Mouse (Mus musculus) heart, embryonic 15.5 days (tissue): ENCODE results near the gene Gimap1. TPM values are rescaled to one million over a fixed set of nuclear protein-coding genes. Genes with fewer than 3 reads are reported as not detected.

Experiments
- ATAC-seq: fragments of 200-750 bp; cut with Nextera tagmentation; replicated peaks from 2 replicates; pipeline ENCODE4 v1.8.0; 2017; ENCODE audit warnings: low read depth, moderate TSS enrichment; ENCODE audit not compliant: insufficient number of reproducible peaks, insufficient read depth, low FRiP score
- H3K27ac ChIP-seq: fragments of 300-500 bp; sonication (generic); 2 replicates; pipeline ENCODE4 v1.5.1; 2015; ENCODE audit warnings: mild to moderate bottlenecking, inconsistent platforms
- H3K27me3 ChIP-seq: fragments of 300-500 bp; sonication (generic); 2 replicates; pipeline ENCODE4 v1.6.1; 2015; ENCODE audit warnings: inconsistent platforms
- H3K36me3 ChIP-seq: fragments of 300-500 bp; sonication (generic); 2 replicates; pipeline ENCODE4 v1.6.1; 2015; ENCODE audit warnings: mild to moderate bottlenecking, inconsistent platforms
- H3K4me1 ChIP-seq: fragments of 300-500 bp; sonication (generic); replicated peaks from 2 replicates; pipeline ENCODE4 v1.6.1; 2015; ENCODE audit warnings: inconsistent platforms
- H3K4me2 ChIP-seq: fragments of 300-500 bp; sonication (generic); 2 replicates; pipeline ENCODE4 v1.6.1; 2015; ENCODE audit warnings: inconsistent platforms, mild to moderate bottlenecking, moderate library complexity
- H3K4me3 ChIP-seq: fragments of 300-500 bp; sonication (generic); 2 replicates; pipeline ENCODE4 v1.5.1; 2015; ENCODE audit warnings: mild to moderate bottlenecking, inconsistent platforms
- H3K9ac ChIP-seq: fragments of 300-500 bp; sonication (generic); 2 replicates; pipeline ENCODE4 v1.6.1; 2015; ENCODE audit warnings: mild to moderate bottlenecking, inconsistent platforms
- H3K9me3 ChIP-seq: fragments of 300-500 bp; sonication (generic); replicated peaks from 2 replicates; pipeline ENCODE4 v1.6.1; 2016; ENCODE audit warnings: inconsistent platforms
- WGBS: fragments of 180-500 bp; shearing (Covaris S2); methylation state at CpG from one replicate; pipeline ENCODE4 v1.1.7; 2015; ENCODE audit warnings: mixed read lengths; 5-methylcytosine and 5-hydroxymethylcytosine counted together
- polyA plus RNA-seq: library from polyadenylated mRNA; unstranded; fragments of >200 nt; fragmentation: Nextera tagmentation; extraction: Ambion mirVana; gene quantifications from 2 replicates; pipeline ENCODE4 v1.2.1, GENCODE M21; 2015

The Gimap1 gene
- polyA plus RNA-seq, result 26.4 and 31.6 TPM in 2 replicates

DNA sequence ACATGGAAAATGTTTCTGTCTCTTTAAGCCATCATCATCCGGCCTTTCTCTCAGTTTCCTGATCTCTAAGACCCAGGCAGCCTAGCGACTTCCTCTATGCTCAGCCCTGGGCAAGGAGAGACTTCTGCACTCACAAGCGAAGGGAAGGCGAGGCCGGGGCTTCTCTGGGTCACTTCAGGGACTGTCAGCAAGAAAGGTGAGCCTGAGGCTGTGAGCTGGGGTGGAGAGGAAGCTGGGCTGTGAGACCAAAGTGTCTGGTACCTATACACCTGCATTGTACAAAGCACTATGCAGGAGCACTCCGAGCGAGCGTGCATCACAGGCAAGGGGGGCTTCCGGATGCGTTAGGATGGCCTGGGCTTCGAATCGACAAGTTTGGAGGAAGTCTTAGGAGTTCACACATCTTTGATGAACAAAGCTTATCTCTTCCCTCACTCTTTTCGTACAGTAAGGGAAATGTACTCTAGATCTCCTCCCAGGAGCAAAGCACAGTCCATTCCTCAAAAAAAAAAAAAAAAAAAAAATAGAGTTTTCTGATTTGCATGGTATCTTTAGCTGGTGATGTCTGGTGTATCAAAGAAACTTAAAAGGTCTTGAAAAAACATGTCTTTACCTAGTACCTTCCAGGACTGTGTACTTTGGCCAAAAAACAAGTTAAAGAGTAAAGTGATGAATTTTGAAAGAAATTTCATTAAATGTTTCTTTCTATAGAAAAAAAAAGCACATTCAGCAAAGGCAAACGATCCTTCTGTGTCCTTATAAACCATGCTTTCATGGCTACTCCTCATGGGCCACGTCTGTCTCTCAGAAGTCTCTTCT is at the start of gene Gimap1:
Gene Gimap1 (plus strand): TSS at position 94 of the 819 bp plus-strand sequence.
- Histone ChIP-seq H3K4me2 (peak within 1 kb of the TSS; percentile 70), H3K4me1 (peaks cover 12% of the 10 kb centered on the region), H3K27ac (peak within 1 kb of the TSS; percentile 82), H3K36me3 (no peaks in the 10 kb centered on the region), H3K4me3 (peak within 1 kb of the TSS; percentile 46), H3K9me3 (no peaks in the 10 kb centered on the region), H3K9ac (peak within 1 kb of the TSS; percentile 45), H3K27me3 (peaks cover 25% of the 10 kb centered on the region)
- 61% methylated on average over 15 of the region's 15 CpGs for WGBS
- peak; percentile 59; the same call in 1 of the 2 replicates for ATAC-seq

DNA sequence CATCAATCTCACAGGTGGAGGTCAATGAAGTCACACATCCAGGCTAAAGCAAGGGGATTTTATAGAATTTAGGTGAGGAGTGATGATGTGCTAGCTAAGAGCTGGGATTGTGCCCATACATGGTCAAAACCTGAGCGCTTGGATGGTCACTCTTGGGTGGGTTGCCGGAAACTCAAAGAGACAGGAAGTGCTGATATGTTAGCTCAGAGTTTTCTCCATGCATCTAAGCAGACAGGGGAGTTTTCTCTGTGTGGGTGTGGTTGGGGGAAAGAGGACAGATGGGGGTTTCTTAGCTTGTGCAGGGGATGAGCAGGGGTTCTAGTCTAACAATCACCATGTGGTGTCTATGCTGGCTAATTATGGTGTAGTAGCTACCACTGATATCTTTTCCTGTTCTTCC is 49.5 kb upstream of the Gimap1 start:
- Histone ChIP-seq H3K9me3 (no peaks in the 10 kb centered on the region), H3K27me3 (no peaks in the 10 kb centered on the region), H3K27ac (no peak overlapping the region), H3K4me1 (0 out of 2 replicates have a peak, but pooled peaks cover 4% of the 10 kb centered on the region), H3K9ac (no peak overlapping the region), H3K4me2 (no peak overlapping the region), H3K4me3 (no peak overlapping the region), H3K36me3 (no peaks in the 10 kb centered on the region)
- WGBS, result 51% methylated on average over 2 of the region's 2 CpGs
- ATAC-seq, result no peak

DNA sequence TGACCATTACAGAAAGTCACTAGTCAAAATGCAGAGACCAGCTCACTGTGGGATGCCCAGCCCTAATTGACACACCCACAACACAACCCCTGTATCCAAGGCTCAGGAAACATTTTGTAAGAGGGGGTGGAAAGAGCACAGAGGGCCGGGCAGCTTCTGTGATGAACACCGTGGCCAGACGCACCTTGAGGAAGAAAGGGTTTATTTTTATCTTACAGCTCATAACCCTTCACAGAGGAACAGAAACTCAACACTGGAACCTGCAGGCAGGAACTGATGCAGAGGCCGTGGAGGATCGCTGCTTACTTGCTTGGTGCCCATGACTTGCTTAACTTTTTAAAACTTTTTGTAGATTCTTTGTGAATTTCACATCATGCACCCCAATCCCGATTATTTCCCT is 45.9 kb upstream of the Gimap1 start:
- Histone ChIP-seq H3K9ac (no peak overlapping the region), H3K9me3 (no peaks in the 10 kb centered on the region), H3K4me3 (no peak overlapping the region), H3K36me3 (no peaks in the 10 kb centered on the region), H3K4me2 (no peak overlapping the region), H3K4me1 (no peaks in the 10 kb centered on the region), H3K27ac (no peak overlapping the region), H3K27me3 (no peaks in the 10 kb centered on the region)
- no peak for ATAC-seq
- WGBS, result 70% methylated on average over 6 of the region's 6 CpGs

DNA sequence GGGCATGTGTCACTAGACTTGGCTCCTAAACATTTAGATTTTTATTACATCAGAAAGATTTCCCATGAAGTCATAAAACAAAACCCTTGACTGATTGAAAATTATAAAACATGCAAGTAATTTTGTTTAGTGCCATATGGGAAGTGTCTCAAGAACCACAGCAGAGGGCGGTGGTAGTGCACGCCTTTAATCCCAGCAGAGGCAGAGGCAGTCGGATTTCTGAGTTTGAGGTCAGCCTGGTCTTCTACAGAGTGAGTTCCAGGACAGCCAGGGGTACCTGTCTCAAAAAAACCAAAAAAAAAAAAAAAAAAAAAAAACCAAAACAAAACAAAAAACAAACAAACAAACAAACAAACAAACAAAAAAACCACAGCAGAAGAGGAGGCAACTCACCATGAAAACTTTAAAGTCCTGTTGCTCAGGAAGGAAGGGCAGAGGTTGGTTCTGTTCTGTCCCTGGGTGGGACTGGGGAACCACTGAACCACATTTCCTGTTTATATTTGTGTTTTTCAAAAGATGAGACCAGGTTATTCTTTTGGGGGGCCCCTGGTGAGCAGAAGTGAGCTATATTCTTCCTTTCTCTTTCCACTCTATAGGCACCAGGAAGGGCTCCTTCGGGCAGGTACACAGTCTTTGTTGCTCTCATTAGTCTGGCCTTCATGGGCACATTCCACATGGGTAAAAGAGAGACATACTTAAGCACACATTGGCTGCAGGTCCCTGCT is 41.9 kb upstream of the Gimap1 start:
- Histone ChIP-seq H3K4me2 (no peak overlapping the region), H3K4me3 (no peak overlapping the region), H3K27ac (peak overlapping the region; percentile 45; the same call in 1 of the 2 replicates), H3K27me3 (no peaks in the 10 kb centered on the region), H3K9me3 (no peaks in the 10 kb centered on the region), H3K9ac (no peak overlapping the region), H3K36me3 (no peaks in the 10 kb centered on the region), H3K4me1 (no peaks in the 10 kb centered on the region)
- WGBS, result 80% methylated on average over 4 of the region's 4 CpGs
- ATAC-seq, result no peak

DNA sequence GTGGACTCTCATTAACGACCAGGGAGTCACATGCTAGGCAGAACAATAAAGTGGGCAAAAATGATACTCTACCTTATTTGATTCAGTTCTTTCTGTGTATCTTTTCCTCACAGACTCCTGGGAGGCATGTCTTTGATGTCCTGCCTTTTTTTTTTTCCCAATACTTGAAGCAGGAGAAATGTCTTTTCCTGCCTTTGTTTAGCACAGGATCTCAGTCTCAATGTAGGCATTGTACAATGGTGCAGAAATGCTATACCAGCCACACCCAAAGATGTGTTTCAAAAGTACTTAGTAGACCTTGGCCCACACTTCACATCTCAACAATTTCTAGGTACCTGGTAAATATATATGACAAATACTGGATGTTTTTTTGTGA is 41.3 kb upstream of the Gimap1 start:
- Histone ChIP-seq H3K4me3 (no peak overlapping the region), H3K4me2 (no peak overlapping the region), H3K9ac (no peak overlapping the region), H3K27ac (peak overlapping the region; percentile 45; the same call in 1 of the 2 replicates), H3K36me3 (no peaks in the 10 kb centered on the region), H3K9me3 (no peaks in the 10 kb centered on the region), H3K27me3 (no peaks in the 10 kb centered on the region), H3K4me1 (no peaks in the 10 kb centered on the region)
- WGBS, result 40% methylated on average over 1 of the region's 1 CpGs
- ATAC-seq, result no peak

DNA sequence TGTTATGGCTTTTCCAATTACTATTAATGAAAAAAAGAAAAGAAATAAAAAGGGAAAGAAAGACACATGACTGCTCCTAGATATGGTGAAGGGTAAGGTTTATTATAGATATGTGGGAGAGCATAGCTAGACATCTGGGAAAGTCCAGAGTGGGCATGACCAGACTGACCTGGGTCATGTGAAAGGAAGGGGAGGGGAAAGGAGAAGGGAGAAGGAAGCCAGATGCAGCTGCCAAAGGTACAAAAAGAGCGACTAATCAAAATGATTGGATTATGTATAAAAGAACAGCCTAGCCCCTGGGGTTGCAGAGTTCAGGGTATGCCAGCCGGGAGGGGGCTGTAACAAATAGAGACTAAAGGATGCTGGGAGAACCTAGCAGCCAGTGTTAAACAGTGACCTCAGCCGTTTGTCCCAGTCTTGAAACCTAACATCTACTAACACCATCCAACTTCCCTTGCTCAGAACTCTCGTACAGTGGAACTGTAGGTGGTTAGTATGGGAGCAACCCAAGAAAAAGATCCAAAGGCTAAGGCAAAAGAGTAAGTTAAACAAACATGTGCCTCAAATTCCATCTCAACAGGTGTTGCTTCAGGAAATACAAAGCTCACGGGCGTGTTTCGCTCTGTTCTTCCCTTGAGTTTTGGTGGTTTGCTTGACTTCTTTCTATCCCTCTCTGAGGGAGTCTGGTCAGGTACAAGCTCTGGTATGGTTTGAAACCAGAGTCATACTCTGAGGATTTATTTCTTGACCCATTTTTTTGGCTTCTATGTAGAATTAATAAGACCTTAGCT is 40.6 kb upstream of the Gimap1 start:
- Histone ChIP-seq H3K4me3 (no peak overlapping the region), H3K36me3 (no peaks in the 10 kb centered on the region), H3K27ac (peak overlapping the region; percentile 67), H3K9me3 (no peaks in the 10 kb centered on the region), H3K4me1 (no peaks in the 10 kb centered on the region), H3K9ac (no peak overlapping the region), H3K4me2 (no peak overlapping the region), H3K27me3 (no peaks in the 10 kb centered on the region)
- 73% methylated on average over 7 of the region's 7 CpGs for WGBS
- no peak for ATAC-seq

DNA sequence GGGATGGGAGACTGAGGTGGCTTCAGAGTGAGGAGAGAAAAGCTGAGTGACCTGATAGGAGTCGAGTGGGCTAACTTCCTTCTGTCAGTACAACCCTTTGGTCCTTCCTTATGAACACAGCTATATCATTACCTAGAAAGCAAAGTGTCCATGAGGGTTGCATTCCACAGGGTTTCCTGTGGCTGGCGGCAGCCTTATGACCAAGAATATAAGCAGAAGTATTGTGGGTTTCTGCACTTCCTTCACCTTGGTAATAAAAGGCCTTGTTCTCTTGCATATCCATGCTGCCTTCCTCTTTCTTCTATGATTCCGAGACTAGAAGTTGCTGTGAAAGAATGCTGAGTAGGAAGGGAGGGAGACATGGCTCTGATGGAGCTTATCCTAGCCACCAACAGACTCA is 40.0 kb upstream of the Gimap1 start:
- H3K27me3 ChIP-seq, result no peaks in the 10 kb centered on the region
- H3K27ac ChIP-seq, result peak overlapping the region; percentile 67
- no peak overlapping the region for H3K4me3 ChIP-seq
- no peaks in the 10 kb centered on the region for H3K4me1 ChIP-seq
- no peaks in the 10 kb centered on the region for H3K36me3 ChIP-seq
- WGBS, result 56% methylated on average over 3 of the region's 3 CpGs
- ATAC-seq, result no peak
- no peak overlapping the region for H3K4me2 ChIP-seq
- H3K9me3 ChIP-seq, result no peaks in the 10 kb centered on the region
- no peak overlapping the region for H3K9ac ChIP-seq

DNA sequence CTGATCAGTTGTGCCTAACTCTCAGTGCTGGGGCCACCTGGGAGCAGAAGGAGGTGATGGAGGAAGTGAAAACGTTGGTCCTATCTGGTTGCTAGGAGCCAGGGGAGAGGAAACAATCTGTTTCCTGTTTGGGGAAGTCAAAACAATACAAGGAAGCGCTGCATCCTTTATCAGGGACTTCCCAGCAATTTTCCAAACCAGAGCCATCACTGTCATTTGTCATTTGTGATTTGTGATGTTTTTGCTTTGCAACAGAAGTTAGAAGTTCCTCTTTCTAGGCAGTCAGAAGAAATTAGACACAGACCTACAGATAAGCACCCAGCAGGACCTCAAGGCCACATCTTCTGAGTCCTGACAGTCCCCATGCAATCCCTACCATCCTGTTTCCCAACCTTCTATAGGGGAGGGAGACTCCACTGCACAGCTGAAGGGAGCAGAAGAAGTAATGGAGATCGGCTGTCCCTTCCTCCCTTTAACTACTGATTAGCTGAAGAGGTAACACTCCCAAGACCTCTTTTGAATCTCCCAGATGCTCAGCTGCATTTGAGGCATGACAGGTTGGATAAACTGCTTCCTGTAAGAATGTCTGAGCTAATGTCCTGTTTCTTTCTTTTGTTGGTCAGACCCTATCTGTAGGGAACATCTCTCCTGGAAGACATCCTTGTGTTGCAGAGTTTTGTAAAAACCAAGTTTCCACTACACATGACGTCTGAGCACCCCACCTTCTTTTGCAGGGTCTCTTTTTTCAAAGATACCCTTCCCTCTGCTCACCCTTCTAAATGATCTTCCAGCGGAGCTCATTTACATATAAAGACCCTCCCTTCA is 38.4 kb upstream of the Gimap1 start:
- Histone ChIP-seq H3K4me3 (no peak overlapping the region), H3K9ac (no peak overlapping the region), H3K27ac (peak overlapping the region; percentile 79), H3K36me3 (no peaks in the 10 kb centered on the region), H3K27me3 (no peaks in the 10 kb centered on the region), H3K4me2 (no peak overlapping the region), H3K9me3 (no peaks in the 10 kb centered on the region), H3K4me1 (no peaks in the 10 kb centered on the region)
- WGBS, result 33% methylated on average over 5 of the region's 5 CpGs
- ATAC-seq, result peak; percentile 82

DNA sequence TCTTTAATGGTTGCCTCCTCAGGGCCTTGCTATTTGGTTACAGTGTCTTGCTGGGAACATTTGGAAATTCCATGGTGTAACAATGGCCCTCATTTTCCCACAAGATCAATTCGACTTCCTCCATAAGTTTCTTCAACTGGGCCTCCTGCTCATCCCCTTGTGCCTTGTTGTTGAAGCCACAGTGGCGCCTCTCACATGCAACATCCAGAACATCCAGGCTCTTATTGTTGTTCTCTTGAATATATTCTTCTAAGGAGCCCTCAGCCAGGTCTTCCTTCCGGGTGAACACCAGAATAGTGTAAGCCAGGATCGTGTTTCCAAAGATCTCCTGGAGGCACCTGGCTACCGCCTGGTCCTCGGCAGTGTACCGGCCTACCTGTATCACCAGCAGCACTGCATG is 36.7 kb upstream of the Gimap1 start:
- no peaks in the 10 kb centered on the region for H3K4me1 ChIP-seq
- no peaks in the 10 kb centered on the region for H3K36me3 ChIP-seq
- no peak for ATAC-seq
- H3K27me3 ChIP-seq, result no peaks in the 10 kb centered on the region
- H3K9me3 ChIP-seq, result no peaks in the 10 kb centered on the region
- WGBS, result 77% methylated on average over 7 of the region's 7 CpGs
- no peak overlapping the region for H3K4me2 ChIP-seq
- H3K9ac ChIP-seq, result no peak overlapping the region
- no peak overlapping the region for H3K4me3 ChIP-seq
- peak overlapping the region; percentile 55 for H3K27ac ChIP-seq

DNA sequence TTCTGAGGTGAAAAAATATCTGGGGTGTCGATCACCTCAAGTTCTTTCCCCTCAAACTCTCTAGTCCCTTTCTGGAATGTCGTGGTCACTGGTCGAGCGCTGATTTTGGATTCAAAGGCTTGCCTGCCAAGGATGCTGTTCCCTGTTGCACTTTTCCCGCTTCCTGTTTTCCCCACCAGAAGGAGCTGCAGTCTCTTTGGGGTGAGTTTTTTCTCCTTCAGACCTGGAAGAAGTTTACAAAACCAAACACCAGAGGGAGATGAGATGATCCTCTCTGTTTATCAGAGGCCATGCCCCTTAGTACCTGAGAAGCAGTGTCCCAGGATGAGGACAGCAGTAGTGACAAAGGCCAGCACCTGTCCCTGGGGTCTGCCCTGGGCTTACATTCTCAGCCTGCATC is 36.3 kb upstream of the Gimap1 start:
- 61% methylated on average over 5 of the region's 5 CpGs for WGBS
- no peaks in the 10 kb centered on the region for H3K27me3 ChIP-seq
- no peak overlapping the region for H3K4me2 ChIP-seq
- H3K36me3 ChIP-seq, result no peaks in the 10 kb centered on the region
- no peak for ATAC-seq
- no peaks in the 10 kb centered on the region for H3K9me3 ChIP-seq
- no peak overlapping the region for H3K9ac ChIP-seq
- H3K4me3 ChIP-seq, result no peak overlapping the region
- H3K27ac ChIP-seq, result peak overlapping the region; percentile 55
- H3K4me1 ChIP-seq, result no peaks in the 10 kb centered on the region
